In the genomic region with DNA sequence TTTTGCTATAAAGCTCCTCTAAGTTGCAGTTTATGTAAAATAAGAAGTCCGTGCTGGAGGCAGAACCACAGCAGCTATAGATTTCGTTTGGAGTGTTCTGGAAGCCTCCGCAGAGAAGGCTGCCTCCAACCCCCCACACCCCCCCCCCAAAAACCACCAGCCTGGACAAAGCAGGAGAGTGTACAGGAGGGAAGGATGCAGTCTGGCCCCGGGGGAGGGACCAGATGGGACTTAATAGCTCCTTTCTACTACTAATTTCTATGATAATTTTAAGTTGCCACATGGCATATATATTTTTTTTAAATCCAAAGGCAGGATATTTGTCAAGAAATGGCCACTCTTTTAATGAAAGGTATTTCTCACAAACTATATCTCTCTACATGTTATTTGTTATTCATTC, we compare ENCODE assay signal across 16 mouse cellular contexts.
"Had no signal": no experiment of that assay in that cellular context is flagged by ENCODE, and none has a peak within 500 bp of the region (broad histone marks: within the 10 kb centered on the region; RNA-seq: fewer than 3 reads in every experiment).

No protein-coding gene starts in this region.

- DNase-seq: cerebellum, adult 8-10 months; cerebellum, adult 9-10 months; cerebellum, adult 9-11 months; cerebellum, postnatal 14 days; cerebellum, postnatal 25 days; cerebellum, postnatal 36 days; embryo, embryonic 11 days; forebrain, postnatal 0 days; gastrocnemius, adult 2 months; gastrocnemius, postnatal 10 days; gastrocnemius, postnatal 14 days; gastrocnemius, postnatal 25 days; gastrocnemius, postnatal 36 days; heart, adult 11 months; heart, adult 18-20 months; heart, adult 2 months had no signal
